Mouse (Mus musculus): ENCODE data around the gene Trrap. TPM values are rescaled to one million over a fixed set of nuclear protein-coding genes. Genes with fewer than 3 reads are reported as not detected.
A peak's percentile ranks its signal among the peaks of the same experiment; 100 is the strongest.
"Not testable (repeated sequence)": the region's sequence is repeated elsewhere in the genome, so short reads cannot be mapped to it uniquely, and the experiment has no call there.

Trrap gene
- total RNA-seq (2014; fragmentation: Nextera tagmentation) (76.4 and 91.5 TPM in 2 replicates), total RNA-seq (2017) (43.8 and 48.9 TPM in 2 replicates)

DNA sequence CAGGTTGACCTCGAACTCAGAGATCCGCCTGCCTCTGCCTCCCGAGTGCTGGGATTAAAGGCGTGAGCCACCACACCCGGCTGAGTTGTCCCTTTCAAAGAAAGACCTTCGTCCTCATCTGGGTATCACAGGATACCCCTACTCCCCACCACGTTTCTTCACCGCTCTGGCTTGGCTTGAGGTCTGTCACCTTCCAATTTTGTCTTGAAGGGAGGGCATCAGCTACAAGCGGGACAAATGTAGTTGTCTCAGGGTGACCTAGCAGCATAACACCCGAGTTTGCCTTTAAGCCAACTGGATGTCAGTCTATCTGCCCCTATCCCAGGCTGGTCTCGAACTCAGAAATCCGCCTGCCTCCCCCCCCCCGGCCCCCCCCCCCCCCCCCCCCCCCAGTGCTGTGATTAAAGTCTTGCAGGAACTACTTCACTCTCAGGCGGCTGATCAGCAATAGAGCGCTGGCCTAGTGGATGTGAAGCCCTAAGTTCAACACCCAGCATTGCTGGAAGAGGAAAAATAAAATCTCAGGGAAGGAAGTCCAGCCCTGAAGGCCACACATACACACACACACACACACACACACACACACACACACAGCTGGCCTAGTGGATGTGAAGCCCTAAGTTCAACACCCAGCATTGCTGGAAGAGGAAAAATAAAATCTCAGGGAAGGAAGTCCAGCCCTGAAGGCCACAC lies at the start of gene Trrap:
TSS of gene Trrap (plus strand) at position 627 of the 693 bp plus-strand sequence.
- ATAC-seq (replicated peaks; ENCODE audit: poor library complexity, severe bottlenecking): not testable (repeated sequence)

DNA sequence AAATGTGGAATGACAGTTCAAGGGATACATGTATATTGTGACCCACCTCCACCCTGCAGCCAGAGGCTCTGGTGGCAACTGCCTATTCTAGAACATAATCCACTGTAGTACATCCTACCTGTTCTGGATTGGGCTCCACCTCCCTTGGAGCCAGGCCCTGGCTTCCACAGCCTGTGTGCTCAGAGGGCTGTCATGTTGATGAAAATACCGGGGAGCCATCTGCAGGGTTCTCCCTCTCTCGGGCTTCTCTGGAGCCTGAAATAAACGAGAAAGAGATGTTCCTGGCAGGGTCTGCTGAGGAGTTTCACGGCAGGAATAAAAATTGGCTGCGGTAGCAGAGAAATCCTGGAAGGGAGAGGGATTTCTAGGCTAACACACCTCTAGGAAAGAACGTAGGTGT lies 47.8 kb upstream of the Trrap start:
- ATAC-seq (replicated peaks; ENCODE audit: poor library complexity, severe bottlenecking): no peak

DNA sequence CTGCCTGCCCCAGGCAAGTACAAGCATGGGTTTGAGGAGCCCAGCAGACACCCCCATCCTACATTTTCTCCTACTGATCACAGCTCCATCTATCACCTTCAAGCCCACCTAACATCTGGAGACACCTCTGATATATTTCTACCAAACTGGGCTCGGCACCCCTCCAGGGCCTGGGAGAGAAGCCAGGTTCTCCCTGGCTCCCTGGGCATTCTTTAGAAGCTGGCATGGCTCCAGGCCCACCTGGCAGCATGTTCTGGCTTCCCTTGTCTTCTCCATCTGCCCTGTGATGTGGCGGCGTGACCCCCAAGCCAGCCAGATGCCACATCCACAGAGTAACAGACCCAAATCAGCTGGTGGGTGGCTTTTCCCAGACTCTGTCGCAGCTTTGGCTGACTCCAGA lies 47.3 kb upstream of the Trrap start:
- ATAC-seq (replicated peaks; ENCODE audit: poor library complexity, severe bottlenecking): no peak

DNA sequence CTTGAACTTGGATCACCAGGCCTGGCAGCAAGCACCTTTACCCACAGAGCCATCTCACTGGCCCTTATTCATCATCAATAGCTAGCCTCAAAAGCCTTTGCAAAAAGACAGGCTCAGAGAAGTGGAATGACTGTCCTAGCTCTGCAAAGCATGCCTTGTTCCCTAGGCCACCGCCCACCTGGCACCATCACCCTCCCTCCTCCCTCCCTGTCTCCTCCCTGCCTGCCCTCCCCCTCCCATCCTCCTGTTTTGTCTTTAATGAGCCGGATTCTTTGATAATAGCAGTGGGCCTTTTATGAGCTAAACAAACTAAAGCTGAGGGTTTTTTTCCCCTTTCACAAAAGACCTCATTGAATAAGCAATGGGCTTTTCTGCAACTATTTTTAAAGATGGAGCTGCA lies 42.6 kb upstream of the Trrap start:
- no peak for ATAC-seq (replicated peaks; ENCODE audit: poor library complexity, severe bottlenecking)

DNA sequence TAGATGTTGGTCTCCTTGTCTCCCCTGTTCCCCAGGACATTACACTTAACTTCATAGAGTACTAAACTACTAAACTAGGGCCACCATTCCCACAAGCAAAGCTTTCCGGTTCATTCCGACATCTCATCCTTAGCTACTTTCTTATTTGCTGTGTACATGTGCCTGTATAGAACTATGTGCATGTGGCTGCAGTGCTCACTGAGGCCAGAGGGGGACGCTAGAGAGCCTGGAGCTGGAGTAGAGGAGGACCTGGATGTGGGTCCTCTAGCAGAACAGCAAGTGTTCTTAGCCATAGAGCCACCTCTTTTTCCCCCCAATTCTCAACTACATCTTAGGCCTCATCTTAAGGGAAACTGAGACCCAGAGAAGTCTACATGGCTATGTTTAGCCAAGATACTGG lies 42.0 kb upstream of the Trrap start:
- ATAC-seq (replicated peaks; ENCODE audit: poor library complexity, severe bottlenecking): no peak

DNA sequence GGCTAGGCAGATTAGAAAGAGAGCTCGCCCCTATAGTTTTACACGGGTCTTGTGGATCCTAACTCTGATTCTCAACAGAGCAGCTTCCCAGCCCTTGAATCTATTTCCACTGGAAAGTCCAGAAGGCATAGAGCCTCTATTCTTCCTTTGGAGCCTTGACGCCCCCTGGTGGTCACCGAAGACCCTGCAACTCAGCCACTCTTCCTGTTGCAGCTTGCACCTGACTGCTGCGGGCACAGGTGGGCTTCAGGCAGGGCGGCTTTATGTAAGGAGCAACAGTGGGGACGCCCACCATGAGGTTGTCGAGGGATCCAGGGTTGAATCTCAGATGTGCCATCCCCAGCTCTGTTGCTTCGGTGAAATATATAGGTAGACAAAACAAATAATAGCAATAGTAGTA lies 40.4 kb upstream of the Trrap start:
- ATAC-seq (replicated peaks; ENCODE audit: poor library complexity, severe bottlenecking): peak; percentile 69

DNA sequence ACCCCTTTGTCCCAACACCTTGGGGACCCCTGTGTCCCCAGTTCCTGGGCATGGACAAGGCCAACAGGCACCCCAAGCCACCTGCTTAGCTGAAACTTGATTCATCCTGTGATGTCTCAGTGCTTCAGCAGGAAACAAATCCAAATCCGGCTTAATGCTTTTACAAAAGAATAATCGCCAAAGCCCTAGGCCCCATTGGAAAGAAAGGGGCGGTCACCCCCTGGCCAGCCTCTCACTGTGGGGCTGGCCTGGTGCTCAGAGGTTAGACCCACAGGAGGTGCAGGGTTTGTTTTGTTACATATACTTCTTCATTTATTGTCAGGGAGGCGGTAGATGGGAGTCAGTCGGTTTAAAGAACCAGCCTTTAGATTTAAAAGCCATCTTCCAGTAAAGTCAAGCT lies 39.3 kb upstream of the Trrap start:
- ATAC-seq (replicated peaks; ENCODE audit: poor library complexity, severe bottlenecking): no peak

DNA sequence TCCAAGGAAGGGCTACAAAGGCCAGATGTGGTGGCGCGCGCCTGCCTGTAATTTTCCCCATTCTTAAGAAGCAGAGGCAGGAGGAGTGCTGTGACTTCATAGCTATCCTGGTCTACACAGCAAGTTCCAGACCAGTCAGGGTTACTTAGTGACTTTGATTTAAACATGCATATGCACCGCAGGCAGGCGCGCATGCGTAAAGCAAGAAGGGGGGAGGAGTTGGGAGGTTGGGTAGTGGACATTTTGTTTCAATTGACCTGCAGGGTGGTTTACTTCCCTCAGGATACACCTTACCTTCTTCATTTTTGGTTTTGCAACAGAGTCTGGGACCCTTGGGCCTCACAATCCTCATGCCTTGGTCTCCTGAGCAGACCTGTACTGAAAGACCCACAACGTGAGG lies 38.3 kb upstream of the Trrap start:
- no peak for ATAC-seq (replicated peaks; ENCODE audit: poor library complexity, severe bottlenecking)

DNA sequence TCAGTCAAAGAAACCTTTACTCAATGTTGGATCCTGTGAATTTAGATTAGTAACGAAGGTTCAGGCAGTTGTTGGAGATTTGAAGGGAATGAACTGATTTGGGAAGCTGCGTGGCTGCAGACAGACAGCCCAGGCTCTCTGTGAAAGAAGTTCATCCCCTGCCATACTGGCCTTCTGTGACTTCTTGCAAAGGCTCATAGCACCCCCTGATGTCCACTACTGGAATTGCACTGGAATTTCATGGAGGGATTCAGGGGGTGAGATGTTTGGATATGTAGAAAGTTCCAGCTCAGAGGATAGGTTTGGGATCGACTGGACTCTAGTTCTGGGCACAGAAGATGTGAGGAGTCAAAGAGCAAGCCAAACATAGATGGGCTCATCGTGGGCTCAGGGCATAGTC lies 33.6 kb upstream of the Trrap start:
- ATAC-seq (replicated peaks; ENCODE audit: poor library complexity, severe bottlenecking): peak; percentile 57; the same call in 1 of the 2 replicates

DNA sequence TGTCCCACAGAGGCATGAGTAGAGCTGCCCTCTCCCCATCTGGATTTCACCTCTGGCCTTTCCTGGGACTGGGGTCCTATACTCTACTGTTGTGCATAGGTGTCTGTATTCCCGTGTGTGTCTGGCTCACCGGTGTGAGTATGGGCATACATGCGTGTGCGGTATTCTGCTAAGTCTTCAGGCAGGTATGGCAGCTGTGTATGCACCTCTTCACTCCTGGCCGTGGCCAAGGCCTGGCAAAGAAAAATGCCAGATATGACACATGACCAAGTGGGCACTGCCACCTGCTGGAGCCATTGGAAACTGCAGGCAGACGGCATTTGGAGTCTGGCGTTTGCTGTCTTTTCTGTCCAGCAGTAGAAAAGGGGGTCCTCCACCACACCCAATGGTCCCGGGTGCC lies 32.6 kb upstream of the Trrap start:
- ATAC-seq (replicated peaks; ENCODE audit: poor library complexity, severe bottlenecking): peak; percentile 76

DNA sequence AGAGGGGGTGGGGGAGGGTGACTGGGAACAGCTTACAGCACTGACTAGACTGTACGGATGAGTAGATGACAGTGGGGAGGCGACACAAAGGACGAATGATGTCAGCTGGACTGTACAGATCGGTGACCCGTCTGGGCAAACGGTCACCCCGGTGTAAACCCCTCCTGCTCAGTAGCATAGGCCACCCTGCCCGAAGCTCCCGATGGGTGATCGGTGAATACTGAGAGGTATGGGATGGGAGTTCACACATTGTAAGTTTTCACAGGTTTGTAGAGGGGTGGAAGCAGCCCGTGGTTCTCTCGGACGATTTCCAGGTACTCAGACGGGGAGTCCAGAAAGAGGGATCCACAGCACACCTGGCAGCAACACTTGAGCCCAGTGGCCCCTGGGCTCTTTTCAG lies 30.4 kb upstream of the Trrap start:
- no peak for ATAC-seq (replicated peaks; ENCODE audit: poor library complexity, severe bottlenecking)

DNA sequence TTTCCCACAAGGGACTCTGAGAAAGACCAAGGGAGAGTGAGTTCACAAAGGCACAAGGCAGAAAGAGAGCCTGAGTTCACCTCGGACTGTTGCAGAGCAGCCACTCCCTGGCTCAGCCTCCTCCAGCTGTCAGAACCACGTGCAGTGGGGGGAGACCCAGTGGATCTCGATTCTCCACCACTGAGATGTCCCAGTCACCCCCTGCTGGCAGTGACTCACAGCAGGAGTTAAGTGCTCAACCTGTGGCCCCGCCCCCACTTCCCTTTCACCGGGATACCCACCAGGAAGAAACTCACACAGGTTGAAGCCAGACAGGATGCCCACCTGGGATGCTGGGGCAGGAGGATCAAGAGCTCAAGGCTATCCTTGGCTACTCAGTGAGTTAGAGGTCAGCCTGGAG lies 15.1 kb upstream of the Trrap start:
- ATAC-seq (replicated peaks; ENCODE audit: poor library complexity, severe bottlenecking): peak; percentile 70

DNA sequence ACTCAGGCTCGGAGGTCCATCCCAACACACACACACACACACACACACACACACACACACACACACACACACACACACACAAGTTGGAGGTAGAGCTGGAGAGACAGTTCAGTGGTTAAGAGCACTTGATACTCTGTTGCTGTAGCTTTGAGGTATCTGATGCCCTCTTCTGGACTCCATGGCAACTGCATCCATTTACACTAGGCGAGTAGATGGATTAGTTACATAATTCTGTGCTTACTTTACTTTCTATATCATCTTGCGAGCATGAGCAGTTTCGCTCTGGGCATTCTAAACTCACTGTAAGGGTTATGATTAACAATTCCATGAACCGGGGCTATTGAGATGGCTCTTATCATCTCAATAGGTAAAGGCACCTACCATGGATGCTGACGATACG lies 14.5 kb upstream of the Trrap start:
- peak; percentile 89 for ATAC-seq (replicated peaks; ENCODE audit: poor library complexity, severe bottlenecking)

DNA sequence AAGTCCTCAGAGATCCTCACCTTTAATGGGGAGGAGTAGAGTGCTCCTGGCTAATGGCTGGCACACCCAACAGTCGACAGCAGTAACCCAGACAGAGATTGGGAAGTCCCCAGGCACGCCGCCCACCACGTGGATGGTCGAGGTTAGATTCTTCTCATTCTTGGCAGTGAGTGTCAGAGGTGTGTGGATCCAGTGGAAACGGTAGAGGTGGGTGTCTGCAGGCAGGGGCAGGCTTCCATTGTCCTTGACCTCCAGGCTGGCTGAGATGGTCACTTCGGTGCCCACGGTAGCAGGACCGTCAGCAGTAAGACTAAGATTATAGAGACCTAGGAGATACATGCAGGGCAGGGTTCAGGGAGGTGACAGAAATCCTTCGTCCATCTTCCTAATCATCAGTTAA lies 12.3 kb upstream of the Trrap start:
- ATAC-seq (replicated peaks; ENCODE audit: poor library complexity, severe bottlenecking): no peak

DNA sequence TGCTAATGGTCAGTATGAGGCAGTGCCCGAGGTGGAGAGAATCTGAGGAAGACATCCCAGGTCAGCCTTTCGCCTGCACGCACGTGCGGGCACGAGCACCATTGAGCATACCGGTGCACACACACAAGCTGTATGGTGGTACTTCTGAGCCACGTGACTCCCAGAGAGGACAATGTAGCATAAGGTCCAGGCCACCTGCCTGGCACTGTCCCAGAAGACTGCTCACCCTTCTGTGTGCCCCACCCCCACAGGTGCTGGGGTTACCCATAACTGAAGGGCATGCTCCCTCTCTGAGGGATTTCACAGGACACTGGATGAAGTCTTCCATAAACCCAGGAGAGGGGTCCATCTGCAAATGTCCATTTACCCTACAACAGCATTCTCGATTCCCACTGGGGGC lies 10.1 kb upstream of the Trrap start:
- no peak for ATAC-seq (replicated peaks; ENCODE audit: poor library complexity, severe bottlenecking)

DNA sequence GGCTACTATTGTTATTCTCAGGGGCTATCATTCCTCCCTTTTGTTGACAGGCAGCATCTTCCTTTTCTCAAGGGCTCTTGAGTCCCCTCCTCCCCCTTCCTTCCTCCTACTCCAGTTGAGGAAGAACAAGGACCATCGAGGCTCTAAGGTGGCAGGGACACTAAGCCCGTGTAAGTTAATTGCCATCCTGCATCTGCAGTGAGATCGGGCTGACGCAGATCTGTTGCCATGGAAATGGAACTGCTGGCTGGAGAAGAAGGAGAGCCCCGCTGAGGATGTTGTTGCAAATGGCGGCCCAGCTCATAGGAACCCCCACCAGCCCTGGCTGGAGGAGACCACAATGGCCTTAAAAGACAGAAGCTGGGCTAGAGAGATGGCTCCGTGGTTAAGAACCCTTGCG lies 9.1 kb upstream of the Trrap start:
- no peak for ATAC-seq (replicated peaks; ENCODE audit: poor library complexity, severe bottlenecking)

DNA sequence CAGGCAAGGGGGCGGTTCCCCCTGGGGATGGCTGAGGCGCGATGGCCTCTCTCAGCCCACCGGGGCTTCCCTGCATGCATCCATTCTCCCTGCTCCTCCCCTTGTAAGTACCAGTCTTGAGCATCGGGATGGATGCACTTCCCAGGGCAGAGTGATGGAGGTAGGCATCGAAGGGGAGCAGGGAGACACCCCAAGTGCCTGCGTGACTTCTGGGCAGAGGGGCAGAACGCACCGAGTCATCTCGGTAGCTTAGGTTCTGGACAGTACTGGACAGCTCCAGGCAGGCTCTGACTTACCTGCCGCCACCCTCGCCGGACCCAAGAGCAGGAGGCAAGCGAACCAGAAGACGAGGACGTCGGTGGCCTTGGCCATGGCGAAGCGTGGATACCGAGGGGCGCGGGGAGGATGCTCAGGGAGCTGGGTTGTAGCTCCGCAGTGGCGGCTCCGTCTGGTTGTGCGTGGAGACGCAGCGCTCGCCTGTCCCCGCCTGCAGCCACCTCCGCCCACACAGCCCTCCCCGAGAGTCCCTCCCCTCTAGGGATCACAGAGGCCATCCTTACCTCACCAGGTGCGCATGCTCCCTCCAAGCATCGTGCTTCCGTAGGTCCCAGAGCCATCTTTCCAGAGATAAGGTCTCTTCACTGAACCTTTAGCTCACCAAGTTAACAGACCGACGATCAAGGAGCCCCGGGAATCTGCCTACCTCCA lies 6.2 kb upstream of the Trrap start, which contains the start of gene Tmem130:
TSS of gene Tmem130 (minus strand) at position 658 of the 708 bp plus-strand sequence.
- peak; percentile 32 for ATAC-seq (replicated peaks; ENCODE audit: poor library complexity, severe bottlenecking)

DNA sequence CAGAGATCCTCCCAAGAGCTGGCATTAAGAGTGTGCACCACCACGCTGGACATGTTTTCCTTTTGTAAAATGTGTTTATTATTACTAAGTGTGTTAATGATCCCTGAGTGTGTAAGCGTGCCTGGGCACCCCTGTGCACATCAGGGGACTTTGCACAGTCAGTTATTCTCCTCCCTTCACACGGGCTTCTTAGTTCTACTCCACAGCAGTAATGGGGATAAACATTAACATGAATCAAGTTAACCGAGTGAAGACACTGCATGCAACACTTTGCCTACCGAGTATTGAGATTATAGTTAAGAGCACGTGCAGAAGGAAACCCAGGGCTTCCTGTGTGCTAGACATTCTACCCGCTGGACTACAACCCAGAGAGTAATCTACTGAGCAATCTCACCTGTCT lies 1.5 kb upstream of the Trrap start:
- no peak for ATAC-seq (replicated peaks; ENCODE audit: poor library complexity, severe bottlenecking)

DNA sequence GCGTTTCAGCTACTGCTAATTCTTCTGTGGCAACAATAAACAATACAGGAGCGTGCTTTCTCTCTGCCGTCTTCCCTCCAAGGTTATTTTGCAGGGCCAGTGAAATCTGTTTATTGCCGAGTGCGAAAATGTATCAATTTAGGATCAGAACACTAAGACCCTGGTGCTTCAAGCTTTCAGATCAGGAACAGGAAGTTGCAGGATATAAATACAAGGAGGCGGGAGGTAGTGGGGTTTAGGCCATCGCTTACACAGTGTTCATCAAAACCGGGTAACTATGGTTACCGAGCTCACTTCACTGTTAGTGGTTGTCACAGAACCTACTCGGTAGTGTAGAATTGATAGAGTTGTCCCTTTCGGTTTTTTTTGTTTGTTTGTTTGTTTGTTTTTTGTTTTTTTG lies 886 bp upstream of the Trrap start:
- ATAC-seq (replicated peaks; ENCODE audit: poor library complexity, severe bottlenecking): 0 out of 2 replicates have a peak, but pooled peaks have one; percentile 10

DNA sequence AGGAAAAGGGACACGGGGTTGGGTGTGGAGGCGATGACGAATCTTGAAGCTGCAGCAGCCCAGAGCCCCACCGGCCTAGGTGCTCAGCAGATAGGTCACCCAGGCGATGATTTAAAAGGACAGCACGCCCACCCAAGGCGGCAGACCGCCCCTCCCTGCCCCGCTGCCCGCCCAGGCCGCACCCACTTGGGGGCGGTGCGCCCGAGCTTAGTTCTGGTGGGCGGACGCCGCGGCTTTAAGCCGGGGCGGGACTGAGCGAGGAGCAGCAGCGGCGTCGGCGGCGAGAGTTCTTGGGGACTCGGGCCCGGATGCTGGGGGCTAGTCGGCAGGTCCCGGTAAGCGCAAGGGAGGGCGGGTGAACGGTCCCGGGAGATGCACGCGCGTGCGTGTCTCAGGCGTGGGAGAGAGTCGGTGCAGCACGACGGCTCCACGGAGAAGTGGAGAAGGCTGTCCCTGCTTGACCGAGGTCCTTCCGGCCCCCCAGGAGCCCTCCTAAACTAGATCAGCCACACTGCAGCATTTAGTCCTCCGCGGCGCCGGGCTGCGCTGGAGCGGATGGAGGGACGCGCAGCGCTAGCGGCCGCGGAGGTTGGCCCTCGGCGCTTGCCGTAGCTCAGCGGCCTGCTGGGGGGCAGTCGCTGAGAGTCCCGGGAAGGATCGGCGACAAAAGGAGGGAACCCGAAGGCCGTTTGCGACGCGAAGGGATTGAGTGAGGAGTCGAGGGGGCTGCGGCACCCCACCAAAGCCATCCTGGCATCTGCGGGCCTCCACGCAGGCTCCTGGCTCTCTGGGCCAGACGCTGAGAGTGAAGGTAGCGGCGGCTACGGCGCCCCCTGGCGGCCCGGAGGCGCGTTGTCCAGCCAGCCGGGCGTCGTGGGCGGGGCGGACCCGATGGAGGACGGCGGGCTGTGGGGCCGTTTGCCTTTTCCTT lies 644 bp downstream of the Trrap start:
- ATAC-seq (replicated peaks; ENCODE audit: poor library complexity, severe bottlenecking): peak; percentile 81

DNA sequence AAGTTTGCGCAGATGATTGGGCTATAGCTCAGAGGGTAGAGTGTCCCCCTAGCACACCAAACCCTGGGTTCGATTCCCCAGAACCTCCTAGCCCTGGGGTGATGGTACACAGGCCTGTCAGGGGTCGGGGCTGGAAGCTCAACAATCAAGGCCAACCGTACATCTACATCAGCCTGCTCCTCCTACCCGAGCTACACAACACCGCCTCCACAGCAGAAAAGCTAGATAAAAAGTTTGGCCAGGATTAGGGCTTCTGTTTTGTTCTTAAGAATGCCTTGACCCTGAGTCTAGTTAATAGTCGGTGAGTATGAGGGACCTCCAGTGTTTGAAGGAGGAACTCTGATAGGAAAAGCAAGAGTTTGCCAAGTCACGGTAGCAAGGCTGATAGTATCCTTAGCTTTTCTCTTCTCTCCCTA lies 1.5 kb downstream of the Trrap start:
- no peak for ATAC-seq (replicated peaks; ENCODE audit: poor library complexity, severe bottlenecking)

All from granulocyte monocyte progenitor cell, adult 5-6 weeks (primary cell).